Mouse (Mus musculus) kidney, adult 18-20 months (tissue): ENCODE results near the gene Zfp691.

Source experiments
- DNase-seq: peaks from one replicate; pipeline ENCODE4 v3.0.0; 2021

Zfp691 gene

DNA sequence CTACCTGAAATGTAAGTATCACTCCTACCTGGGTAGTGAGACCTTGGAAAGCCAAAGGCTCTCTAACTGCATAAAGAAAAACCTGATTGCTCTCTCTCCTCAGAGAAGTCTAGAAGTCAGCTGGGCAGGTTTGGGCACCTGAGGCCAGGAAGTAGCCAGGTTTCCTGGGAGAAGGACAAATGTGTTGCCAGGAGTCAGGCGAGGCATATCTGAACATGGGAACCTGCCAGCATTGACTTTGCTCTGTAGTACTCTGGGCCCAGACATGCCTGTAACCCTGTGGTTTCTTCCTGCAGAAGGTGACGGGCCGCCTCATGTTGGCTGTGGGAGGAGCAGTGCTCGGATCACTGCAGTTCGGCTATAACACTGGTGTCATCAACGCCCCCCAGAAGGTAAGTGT, 53.9 kb downstream of the Zfp691 start:
- DNase-seq = no peak
